Mouse (Mus musculus) brain, embryonic 14.5 days (tissue): ENCODE results near the gene Nrxn3.

ENCODE experiments used
- CTCF ChIP-seq: fragments of 200-500 bp; IDR thresholded peaks from 2 replicates; pipeline ENCODE4 v1.5.1; 2012; ENCODE audit warnings: inconsistent platforms, mild to moderate bottlenecking, moderate library complexity, borderline replicate concordance; ENCODE audit not compliant: insufficient read depth, insufficient read length; ENCODE audit errors: extremely low read depth
- POLR2A ChIP-seq: fragments of 200-500 bp; IDR thresholded peaks from 2 replicates; pipeline ENCODE4 v1.6.1; 2012; ENCODE audit warnings: mild to moderate bottlenecking, inconsistent platforms, borderline replicate concordance; ENCODE audit not compliant: poor library complexity, insufficient read depth, insufficient read length, severe bottlenecking; ENCODE audit errors: extremely low read depth

DNA sequence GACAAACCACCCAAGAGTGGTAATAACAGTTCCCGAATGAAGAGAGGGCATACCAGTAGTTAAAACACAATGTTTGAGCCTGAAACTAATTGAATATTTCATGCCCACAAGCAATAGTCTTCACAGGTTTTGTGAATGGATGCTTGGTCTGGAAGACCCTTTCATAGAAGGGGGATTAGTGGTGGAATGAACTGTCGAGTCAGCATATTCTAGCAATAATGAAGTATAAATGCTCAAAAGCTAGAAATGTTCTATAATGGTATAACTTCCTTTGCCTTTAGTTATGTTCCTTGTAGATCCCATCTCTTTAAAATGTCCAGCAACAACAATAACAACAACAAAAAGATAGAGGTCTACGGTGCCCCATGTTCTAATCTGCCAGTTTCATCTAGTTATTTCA lies 1475.3 kb downstream of the Nrxn3 start:
- TF ChIP-seq POLR2A = no peak
- TF ChIP-seq CTCF = no peak
